17 mouse cellular contexts compared by ENCODE assay signal in genomic region chr1:88594484-88595254, GRCm38 (mm10).
A peak's percentile ranks its signal among the peaks of the same experiment; 100 is the strongest.
DNase-seq lines count a peak whose midpoint lies in the region; ATAC-seq and TF ChIP-seq lines count a peak whose summit lies in the region.
"Had no signal": no experiment of that assay in that cellular context is flagged by ENCODE, and none has a peak within 500 bp of the region (broad histone marks: within the 10 kb centered on the region; RNA-seq: fewer than 3 reads in every experiment).

No protein-coding gene starts in this region.

- ATAC-seq in midbrain, embryonic 11.5 days (ENCODE audit: low FRiP score) = no peak
- ATAC-seq in forebrain, embryonic 15.5 days (replicated peaks) = peak; percentile 86
- peak; percentile 60; the same call in 1 of the 2 replicates for ATAC-seq in midbrain, embryonic 15.5 days (replicated peaks)
- ATAC-seq in lung, postnatal 0 days = no peak
- ATAC-seq: intestine, embryonic 15.5 days; Patski had no signal

- H3K9me3 ChIP-seq in midbrain, embryonic 11.5 days (ENCODE audit: control insufficient read depth, low read length) = no peaks in the 10 kb centered on the region
- no peaks in the 10 kb centered on the region; the same call in 1 of the 2 replicates for H3K9me3 ChIP-seq in midbrain, embryonic 10.5 days (replicated peaks)
- H3K9me3 ChIP-seq in forebrain, embryonic 15.5 days = no peaks in the 10 kb centered on the region
- H3K9me3 ChIP-seq in midbrain, embryonic 15.5 days = no peaks in the 10 kb centered on the region
- no peaks in the 10 kb centered on the region for H3K9me3 ChIP-seq in lung, postnatal 0 days (ENCODE audit: low read length)
- H3K9me3 ChIP-seq in limb, embryonic 10.5 days (replicated peaks) = no peaks in the 10 kb centered on the region
- H3K9me3 ChIP-seq: heart, embryonic 10.5 days; intestine, embryonic 15.5 days; liver, embryonic 13.5 days had no signal

- no peak overlapping the region for H3K27ac ChIP-seq in cerebellum, adult 2 months (ENCODE audit: insufficient read depth, low read length)
- no peak overlapping the region for H3K27ac ChIP-seq in midbrain, embryonic 11.5 days (ENCODE audit: low read depth, low read length)
- H3K27ac ChIP-seq in midbrain, embryonic 10.5 days (replicated peaks) = no peak overlapping the region
- H3K27ac ChIP-seq in forebrain, embryonic 15.5 days (replicated peaks) = peak overlapping the region; percentile 69
- peak overlapping the region; percentile 39; the same call in 1 of the 2 replicates for H3K27ac ChIP-seq in midbrain, embryonic 15.5 days
- H3K27ac ChIP-seq in lung, postnatal 0 days (ENCODE audit: low read length) = no peak overlapping the region
- H3K27ac ChIP-seq in limb, embryonic 10.5 days = no peak overlapping the region
- H3K27ac ChIP-seq: heart, embryonic 10.5 days; intestine, embryonic 15.5 days; liver, embryonic 13.5 days; stomach, postnatal 0 days had no signal

- no peaks in the 10 kb centered on the region for H3K4me1 ChIP-seq in cerebellum, adult 2 months (ENCODE audit: control insufficient read depth, insufficient read depth, low read length)
- H3K4me1 ChIP-seq in midbrain, embryonic 11.5 days (ENCODE audit: control insufficient read depth, insufficient read depth, low read length) = no peaks in the 10 kb centered on the region
- H3K4me1 ChIP-seq in midbrain, embryonic 10.5 days = peaks cover 7% of the 10 kb centered on the region; the same call in 1 of the 2 replicates
- peaks cover 33% of the 10 kb centered on the region for H3K4me1 ChIP-seq in forebrain, embryonic 15.5 days
- peaks cover 21% of the 10 kb centered on the region for H3K4me1 ChIP-seq in midbrain, embryonic 15.5 days
- H3K4me1 ChIP-seq in lung, postnatal 0 days (ENCODE audit: insufficient read depth, low read depth, low read length) = no peaks in the 10 kb centered on the region
- H3K4me1 ChIP-seq in limb, embryonic 10.5 days = no peaks in the 10 kb centered on the region
- H3K4me1 ChIP-seq: intestine, embryonic 15.5 days; liver, embryonic 13.5 days had no signal

- H3K36me3 ChIP-seq in midbrain, embryonic 11.5 days (ENCODE audit: control insufficient read depth, insufficient read depth, low read length) = no peaks in the 10 kb centered on the region
- no peaks in the 10 kb centered on the region for H3K36me3 ChIP-seq in midbrain, embryonic 10.5 days
- no peaks in the 10 kb centered on the region for H3K36me3 ChIP-seq in forebrain, embryonic 15.5 days
- no peaks in the 10 kb centered on the region for H3K36me3 ChIP-seq in midbrain, embryonic 15.5 days (replicated peaks)
- no peaks in the 10 kb centered on the region for H3K36me3 ChIP-seq in lung, postnatal 0 days (ENCODE audit: insufficient read depth, low read length)
- H3K36me3 ChIP-seq in limb, embryonic 10.5 days = no peaks in the 10 kb centered on the region
- H3K36me3 ChIP-seq: heart, embryonic 10.5 days; intestine, embryonic 15.5 days; liver, embryonic 13.5 days had no signal

- no peak overlapping the region for H3K9ac ChIP-seq in midbrain, embryonic 11.5 days (ENCODE audit: low read length)
- H3K9ac ChIP-seq in forebrain, embryonic 15.5 days (replicated peaks) = no peak overlapping the region
- H3K9ac ChIP-seq in midbrain, embryonic 15.5 days = no peak overlapping the region
- H3K9ac ChIP-seq in lung, postnatal 0 days (replicated peaks; ENCODE audit: low read depth) = no peak overlapping the region
- H3K9ac ChIP-seq: intestine, embryonic 15.5 days; liver, embryonic 13.5 days had no signal

- no peak overlapping the region for H3K4me2 ChIP-seq in midbrain, embryonic 11.5 days
- H3K4me2 ChIP-seq in forebrain, embryonic 15.5 days (replicated peaks) = 0 out of 2 replicates have a peak overlapping the region, but pooled peaks have one; percentile 8
- no peak overlapping the region for H3K4me2 ChIP-seq in midbrain, embryonic 15.5 days
- H3K4me2 ChIP-seq in lung, postnatal 0 days (replicated peaks; ENCODE audit: low read depth, low read length) = no peak overlapping the region
- H3K4me2 ChIP-seq: intestine, embryonic 15.5 days; liver, embryonic 13.5 days had no signal

- peak; percentile 13 to 37 for DNase-seq in cerebellum, postnatal 14 days
- DNase-seq in cerebellum, adult 2 months = no peak
- DNase-seq in midbrain, embryonic 11.5 days (ENCODE audit: low spot score, missing footprints) = peak; percentile 84
- DNase-seq in midbrain, embryonic 10.5 days (ENCODE audit: low spot score) = no peak
- DNase-seq in lung, postnatal 0 days (ENCODE audit: low spot score) = no peak
- no peak for DNase-seq in limb, embryonic 10.5 days (ENCODE audit: low spot score)
- DNase-seq: cerebellum, adult 8-10 months; kidney, postnatal 14 days; liver, embryonic 13.5 days; lung, postnatal 36 days had no signal

- 6% methylated on average over 9 of the region's 9 CpGs for WGBS in cerebellum, adult 2 months
- WGBS in midbrain, embryonic 11.5 days = 53% methylated on average over 9 of the region's 9 CpGs
- 63% methylated on average over 9 of the region's 9 CpGs for WGBS in midbrain, embryonic 10.5 days
- WGBS in forebrain, embryonic 15.5 days = 18% methylated on average over 9 of the region's 9 CpGs
- WGBS in midbrain, embryonic 15.5 days = 36% methylated on average over 9 of the region's 9 CpGs
- WGBS in lung, postnatal 0 days = 52% methylated on average over 9 of the region's 9 CpGs
- 59% methylated on average over 9 of the region's 9 CpGs for WGBS in limb, embryonic 10.5 days

- no peak for TF ChIP-seq POLR2A in cerebellum, adult 2 months (IDR thresholded peaks at IDR 0.05; ENCODE audit: borderline replicate concordance, insufficient read depth, low read length)

- no peak for TF ChIP-seq EP300 in lung, postnatal 0 days (IDR thresholded peaks at IDR 0.05)

- H3K4me3 ChIP-seq in cerebellum, adult 2 months (replicated peaks; ENCODE audit: insufficient read depth, low read depth, low read length) = no peak overlapping the region
- no peak overlapping the region for H3K4me3 ChIP-seq in midbrain, embryonic 11.5 days (ENCODE audit: low read depth, low read length)
- no peak overlapping the region for H3K4me3 ChIP-seq in midbrain, embryonic 10.5 days
- H3K4me3 ChIP-seq in forebrain, embryonic 15.5 days = no peak overlapping the region
- H3K4me3 ChIP-seq in midbrain, embryonic 15.5 days = no peak overlapping the region
- H3K4me3 ChIP-seq in lung, postnatal 0 days (ENCODE audit: low read depth, low read length) = no peak overlapping the region
- no peak overlapping the region for H3K4me3 ChIP-seq in limb, embryonic 10.5 days
- H3K4me3 ChIP-seq: erythroblast, embryonic 14.5 days; heart, embryonic 10.5 days; intestine, embryonic 15.5 days; liver, embryonic 13.5 days had no signal

- no peak for TF ChIP-seq CTCF in cerebellum, adult 2 months (IDR thresholded peaks at IDR 0.05; ENCODE audit: borderline replicate concordance, insufficient read depth, low read depth, low read length)
- TF ChIP-seq CTCF in lung, postnatal 0 days (IDR thresholded peaks at IDR 0.05) = no peak

- no peaks in the 10 kb centered on the region; the same call in 1 of the 2 replicates for H3K27me3 ChIP-seq in cerebellum, adult 2 months (ENCODE audit: control insufficient read depth, insufficient read depth, low read length)
- H3K27me3 ChIP-seq in midbrain, embryonic 11.5 days (ENCODE audit: control insufficient read depth, insufficient read depth, low read length) = no peaks in the 10 kb centered on the region
- H3K27me3 ChIP-seq in midbrain, embryonic 10.5 days (ENCODE audit: low read depth, poor library complexity, severe bottlenecking) = no peaks in the 10 kb centered on the region
- H3K27me3 ChIP-seq in forebrain, embryonic 15.5 days = no peaks in the 10 kb centered on the region
- no peaks in the 10 kb centered on the region for H3K27me3 ChIP-seq in midbrain, embryonic 15.5 days (replicated peaks)
- H3K27me3 ChIP-seq in lung, postnatal 0 days (replicated peaks; ENCODE audit: insufficient read depth, low read length) = no peaks in the 10 kb centered on the region
- H3K27me3 ChIP-seq in limb, embryonic 10.5 days (ENCODE audit: low read depth, poor library complexity, severe bottlenecking) = no peaks in the 10 kb centered on the region
- H3K27me3 ChIP-seq: intestine, embryonic 15.5 days; liver, embryonic 13.5 days; Patski had no signal

Comparison
In these comparisons a context has a peak if more than half of its experiments do, and no peak if none do; other contexts are left out.
1. DNase-seq: peak in cerebellum, postnatal 14 days (2 of 2) and midbrain, embryonic 11.5 days (single experiment); none in cerebellum, adult 2 months (0 of 2), midbrain, embryonic 10.5 days (single experiment), lung, postnatal 0 days (single experiment) and limb, embryonic 10.5 days (single experiment).
2. H3K27ac ChIP-seq: peak in forebrain, embryonic 15.5 days (single experiment) and midbrain, embryonic 15.5 days (single experiment); none in cerebellum, adult 2 months (single experiment), midbrain, embryonic 11.5 days (single experiment), midbrain, embryonic 10.5 days (single experiment), lung, postnatal 0 days (single experiment) and limb, embryonic 10.5 days (single experiment).
3. ATAC-seq: peak in forebrain, embryonic 15.5 days (single experiment) and midbrain, embryonic 15.5 days (single experiment); none in midbrain, embryonic 11.5 days (single experiment) and lung, postnatal 0 days (single experiment).